Mouse (Mus musculus) central nervous system, embryonic 14 days (tissue): Measurements from ENCODE around the gene Olfr853. TPM values are rescaled to one million over a fixed set of nuclear protein-coding genes. Genes with fewer than 3 reads are reported as not detected.

ENCODE experiments used
- polyA plus RNA-seq: library from polyadenylated mRNA; depleted of rRNA; stranded (reverse); fragments of >200 nt; gene quantifications from 2 replicates; pipeline ENCODE4 v1.2.3, GENCODE M21; 2012; rRNA removed

Gene Olfr853
- not detected in 2 replicates for polyA plus RNA-seq

DNA sequence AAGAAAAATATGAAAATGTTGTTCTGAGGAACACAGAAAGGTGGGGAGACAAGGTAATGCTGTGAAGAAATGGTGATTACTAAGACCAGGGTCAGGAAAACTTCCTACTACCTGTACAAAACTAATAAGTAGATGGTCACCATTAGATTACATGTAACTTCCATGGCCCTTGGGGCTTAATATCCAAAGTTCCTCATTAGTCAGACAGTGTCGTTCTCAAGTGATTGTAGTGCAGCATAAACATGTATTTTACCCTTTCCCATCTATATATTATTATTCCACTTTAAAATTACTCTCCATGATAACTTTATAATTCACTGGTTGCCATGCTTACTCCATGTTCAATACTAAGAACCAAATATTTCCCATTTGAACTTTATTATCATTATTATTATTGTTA lies at the start of gene Olfr853:
Gene Olfr853, minus strand, starts transcription at position 101 of the 400 bp plus-strand sequence.

DNA sequence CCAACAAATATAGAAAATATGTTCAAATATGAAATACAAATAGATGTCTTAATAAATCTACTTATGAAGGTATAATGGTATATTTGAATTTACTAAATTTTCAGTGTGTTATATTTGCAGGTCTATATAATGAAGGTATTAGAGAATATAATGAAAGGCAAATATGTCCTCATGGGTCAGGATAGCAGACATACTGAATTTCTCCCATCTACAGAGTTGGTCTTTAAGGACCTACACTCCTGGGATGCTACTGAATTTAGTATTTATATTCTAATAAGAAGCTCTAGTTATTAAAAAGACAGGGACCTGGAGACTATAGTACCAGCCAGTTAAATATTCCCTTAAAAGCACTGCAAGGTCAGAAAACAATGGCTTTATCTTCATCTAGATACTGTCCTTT lies 41.4 kb upstream of the Olfr853 start, which contains the start of gene Olfr855:
Gene Olfr855, plus strand, starts transcription at position 301 of the 400 bp plus-strand sequence.

DNA sequence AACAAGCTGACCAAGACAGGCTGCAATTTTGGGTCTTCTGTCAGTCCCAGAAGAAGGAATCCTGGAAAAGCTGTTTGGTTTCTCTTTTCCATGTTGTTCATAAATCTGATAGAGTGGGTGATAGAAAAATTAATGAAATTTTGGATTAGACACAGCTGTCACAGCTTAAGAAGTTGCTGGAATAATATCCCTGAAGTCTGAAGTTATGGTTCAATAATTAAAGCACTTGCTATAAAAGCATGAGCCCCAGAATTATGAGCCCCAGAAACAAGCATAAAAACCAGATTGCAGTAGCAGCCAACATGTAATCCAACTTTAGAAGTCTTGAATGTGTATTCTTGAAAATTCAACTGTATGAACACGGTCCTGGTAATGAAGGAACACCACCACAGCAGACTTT lies 26.4 kb upstream of the Olfr853 start, which contains the start of gene Olfr854:
Gene Olfr854, minus strand, starts transcription at position 101 of the 400 bp plus-strand sequence.

DNA sequence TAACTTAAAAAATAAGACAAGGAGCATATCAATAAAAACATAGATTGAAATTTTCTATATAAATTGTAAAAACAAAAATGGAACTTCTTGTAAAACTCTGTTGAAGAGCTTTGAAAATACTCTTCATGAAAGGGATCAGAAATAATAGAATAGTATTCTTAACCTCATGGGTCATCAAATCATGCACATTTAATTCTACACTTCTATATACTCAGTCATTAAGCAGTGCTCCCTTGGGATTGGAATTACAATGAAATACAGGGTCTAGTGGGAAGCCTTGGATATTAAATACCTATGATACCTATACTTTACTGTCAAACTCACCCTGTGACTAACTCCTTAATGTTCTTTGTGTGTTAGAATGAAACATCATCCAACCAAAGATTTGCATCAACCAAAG lies 47.9 kb downstream of the Olfr853 start, which contains the start of gene Olfr851:
Gene Olfr851, plus strand, starts transcription at position 301 of the 400 bp plus-strand sequence.

Other genes with a start within 250 kb of the Olfr853 start
- gene Olfr844, start 224.7 kb downstream of the Olfr853 start, polyA plus RNA-seq, result not detected in 2 replicates
- gene Olfr845, start 204.6 kb downstream of the Olfr853 start, polyA plus RNA-seq, result not detected in 2 replicates
- not detected in 2 replicates for gene Olfr846, start 177.1 kb downstream of the Olfr853 start, polyA plus RNA-seq
- not detected in 2 replicates for gene Olfr847, start 162.4 kb downstream of the Olfr853 start, polyA plus RNA-seq
- not detected in 2 replicates for gene Olfr849, start 100.8 kb downstream of the Olfr853 start, polyA plus RNA-seq
- gene Olfr850, start 62.8 kb downstream of the Olfr853 start, polyA plus RNA-seq, result not detected in 2 replicates
- not detected in 2 replicates for gene Olfr851, start 47.8 kb downstream of the Olfr853 start, polyA plus RNA-seq
- not detected in 2 replicates for gene Olfr854, start 26.3 kb upstream of the Olfr853 start, polyA plus RNA-seq
- not detected in 2 replicates for gene Olfr855, start 41.5 kb upstream of the Olfr853 start, polyA plus RNA-seq
- 31.1 and 34.0 TPM in 2 replicates for gene Zfp317, start 81.0 kb upstream of the Olfr853 start, polyA plus RNA-seq
- 0.15 TPM in 1 of 2 replicates, not detected in the other for gene Olfr857, start 168.4 kb upstream of the Olfr853 start, polyA plus RNA-seq
- not detected in 2 replicates for gene Olfr58, start 239.2 kb upstream of the Olfr853 start, polyA plus RNA-seq